Mouse (Mus musculus): ENCODE data around the gene Hist1h1a. TPM values are rescaled to one million over a fixed set of nuclear protein-coding genes. Genes with fewer than 3 reads are reported as not detected.
"Not testable (repeated sequence)": the region's sequence is repeated elsewhere in the genome, so short reads cannot be mapped to it uniquely, and the experiment has no call there.

Hist1h1a gene
- polyA plus RNA-seq, 1 experiment from 2014 or later = 0.99 TPM

DNA sequence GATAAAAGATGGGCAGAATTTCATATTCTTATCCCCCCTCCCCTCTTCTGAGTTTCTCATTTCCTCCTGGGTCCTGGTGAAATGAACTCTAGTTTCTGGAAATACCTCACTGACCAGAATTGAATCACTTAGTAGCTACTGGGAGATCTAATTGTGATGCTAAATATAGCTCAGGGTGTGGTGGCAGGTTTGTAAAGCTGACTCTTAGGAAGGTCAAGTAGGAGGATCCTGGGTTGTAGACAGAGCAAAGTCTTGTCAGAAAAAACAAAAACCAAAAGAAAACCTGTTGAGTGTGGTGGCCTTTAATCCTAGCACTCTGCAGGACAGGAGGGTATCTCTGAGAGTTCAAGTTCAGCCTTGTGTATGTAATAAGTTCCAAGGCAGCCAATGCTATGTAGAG is 21.5 kb upstream of the Hist1h1a start:
- Histone ChIP-seq H3K4me3 (ENCODE audit: low read length) (no peak overlapping the region), H3K36me3 (ENCODE audit: control insufficient read depth, insufficient read depth, low read length) (no peaks in the 10 kb centered on the region), H3K27me3 (replicated peaks; ENCODE audit: control insufficient read depth, insufficient read depth, low read length) (no peaks in the 10 kb centered on the region), H3K4me2 (ENCODE audit: low read depth, low read length) (no peak overlapping the region), H3K4me1 (ENCODE audit: control insufficient read depth, insufficient read depth, low read length) (peaks cover 6% of the 10 kb centered on the region), H3K27ac (ENCODE audit: low read length) (peak overlapping the region; percentile 45; the same call in 1 of the 2 replicates), H3K9me3 (ENCODE audit: control insufficient read depth, low read length) (no peaks in the 10 kb centered on the region), H3K9ac (ENCODE audit: low read depth, low read length) (no peak overlapping the region; the same call in 1 of the 2 replicates)
- no peak for ATAC-seq

DNA sequence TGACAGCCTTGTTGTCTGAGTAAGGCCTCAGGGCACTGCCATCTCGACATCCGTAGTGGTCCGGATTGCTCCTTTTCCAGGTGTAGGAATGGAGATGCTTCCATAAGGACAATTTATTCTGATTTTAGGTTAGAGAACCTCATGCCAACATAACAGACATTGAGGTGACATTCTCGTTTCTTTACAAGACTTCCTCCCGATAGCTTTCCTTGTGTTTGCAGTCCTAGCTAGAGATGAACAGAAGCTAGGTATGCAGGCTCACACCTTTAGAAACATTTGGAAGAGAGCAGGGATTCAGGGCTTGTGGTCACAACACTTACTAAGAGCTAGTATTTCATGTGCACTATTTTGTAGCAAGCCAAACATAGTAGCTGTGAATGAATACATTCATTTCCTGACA is 20.3 kb upstream of the Hist1h1a start:
- Histone ChIP-seq H3K27me3 (replicated peaks; ENCODE audit: control insufficient read depth, insufficient read depth, low read length) (no peaks in the 10 kb centered on the region), H3K4me1 (ENCODE audit: control insufficient read depth, insufficient read depth, low read length) (peaks cover 9% of the 10 kb centered on the region), H3K36me3 (ENCODE audit: control insufficient read depth, insufficient read depth, low read length) (no peaks in the 10 kb centered on the region), H3K9me3 (ENCODE audit: control insufficient read depth, low read length) (no peaks in the 10 kb centered on the region), H3K9ac (ENCODE audit: low read depth, low read length) (no peak overlapping the region), H3K27ac (ENCODE audit: low read length) (no peak overlapping the region), H3K4me3 (ENCODE audit: low read length) (no peak overlapping the region), H3K4me2 (ENCODE audit: low read depth, low read length) (no peak overlapping the region)
- WGBS = 79% methylated on average over 5 of the region's 5 CpGs
- no peak for ATAC-seq

DNA sequence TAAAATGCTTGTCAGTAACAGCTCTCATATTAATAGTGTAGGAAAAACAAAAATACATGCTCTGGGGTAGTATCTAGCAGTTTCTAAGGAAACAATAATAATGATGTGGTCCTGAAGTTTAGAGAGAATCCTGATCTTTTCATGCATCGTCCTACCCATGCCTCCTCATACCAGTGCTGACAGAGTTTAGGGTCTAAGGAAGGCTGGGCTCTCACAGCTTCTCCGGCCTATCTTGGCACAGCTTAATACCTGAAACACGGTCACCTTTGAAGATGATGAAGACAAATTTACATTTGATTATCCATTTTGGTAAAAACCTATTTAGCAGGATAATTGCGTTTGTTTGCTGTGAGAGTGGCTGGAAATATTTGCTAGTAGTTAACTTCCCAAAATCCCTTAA is 19.5 kb upstream of the Hist1h1a start:
- Histone ChIP-seq H3K4me1 (ENCODE audit: control insufficient read depth, insufficient read depth, low read length) (peaks cover 9% of the 10 kb centered on the region), H3K9ac (ENCODE audit: low read depth, low read length) (no peak overlapping the region), H3K27ac (ENCODE audit: low read length) (peak overlapping the region; percentile 26; the same call in 1 of the 2 replicates), H3K9me3 (ENCODE audit: control insufficient read depth, low read length) (no peaks in the 10 kb centered on the region), H3K4me3 (ENCODE audit: low read length) (0 out of 2 replicates have a peak overlapping the region, but pooled peaks have one; percentile 1), H3K36me3 (ENCODE audit: control insufficient read depth, insufficient read depth, low read length) (no peaks in the 10 kb centered on the region), H3K27me3 (replicated peaks; ENCODE audit: control insufficient read depth, insufficient read depth, low read length) (no peaks in the 10 kb centered on the region), H3K4me2 (ENCODE audit: low read depth, low read length) (peak overlapping the region; percentile 45; the same call in 1 of the 2 replicates)
- WGBS = 36% methylated on average over 4 of the region's 4 CpGs
- no peak for ATAC-seq

DNA sequence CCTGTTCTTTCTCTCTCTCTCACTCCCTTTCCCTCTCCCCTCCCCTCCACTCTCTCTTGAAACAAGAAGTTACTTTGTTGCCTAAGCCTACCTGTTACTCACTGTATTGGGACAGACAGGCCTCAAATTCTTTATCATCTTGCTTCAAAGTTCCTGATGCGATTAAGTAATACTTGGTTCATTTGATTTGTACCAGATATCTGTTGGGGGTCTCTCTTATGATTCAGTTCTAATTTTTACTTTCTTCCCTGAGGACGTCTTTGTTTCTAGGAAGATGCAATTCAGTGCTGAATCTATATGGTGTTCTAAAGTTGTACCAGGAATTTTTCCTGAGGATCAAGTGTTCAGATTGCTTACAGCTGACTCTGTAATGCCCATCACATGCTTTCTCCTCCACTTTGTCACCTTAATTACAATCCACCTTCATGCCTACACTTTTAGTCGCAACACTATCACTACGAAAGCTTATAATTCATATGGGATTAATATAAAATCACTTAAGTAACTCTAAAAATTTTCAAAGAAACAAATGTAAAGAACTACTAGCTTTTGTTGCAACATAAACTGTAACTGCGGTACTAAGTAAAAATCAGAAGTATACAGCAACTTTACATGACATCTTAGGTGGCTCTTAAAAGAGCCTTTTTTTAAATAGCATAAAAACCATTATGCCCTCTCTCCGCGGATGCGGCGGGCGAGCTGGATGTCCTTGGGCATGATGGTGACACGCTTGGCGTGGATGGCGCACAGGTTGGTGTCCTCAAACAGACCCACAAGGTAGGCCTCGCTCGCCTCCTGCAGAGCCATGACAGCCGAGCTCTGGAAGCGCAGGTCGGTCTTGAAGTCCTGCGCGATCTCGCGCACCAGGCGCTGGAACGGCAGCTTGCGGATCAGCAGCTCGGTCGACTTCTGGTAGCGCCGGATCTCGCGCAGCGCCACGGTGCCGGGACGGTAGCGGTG is 18.8 kb upstream of the Hist1h1a start:
- H3K36me3 ChIP-seq (ENCODE audit: control insufficient read depth, insufficient read depth, low read length) = no peaks in the 10 kb centered on the region
- H3K27ac ChIP-seq (ENCODE audit: low read length) = peak overlapping the region; percentile 75
- no peaks in the 10 kb centered on the region for H3K9me3 ChIP-seq (ENCODE audit: control insufficient read depth, low read length)
- H3K27me3 ChIP-seq (replicated peaks; ENCODE audit: control insufficient read depth, insufficient read depth, low read length) = no peaks in the 10 kb centered on the region
- H3K9ac ChIP-seq (ENCODE audit: low read depth, low read length) = peak overlapping the region; percentile 60
- ATAC-seq = no peak
- peak overlapping the region; percentile 48 for H3K4me2 ChIP-seq (ENCODE audit: low read depth, low read length)
- peak overlapping the region; percentile 45 for H3K4me3 ChIP-seq (ENCODE audit: low read length)
- WGBS = 2% methylated on average over 17 of the region's 36 CpGs
- H3K4me1 ChIP-seq (ENCODE audit: control insufficient read depth, insufficient read depth, low read length) = peaks cover 9% of the 10 kb centered on the region

DNA sequence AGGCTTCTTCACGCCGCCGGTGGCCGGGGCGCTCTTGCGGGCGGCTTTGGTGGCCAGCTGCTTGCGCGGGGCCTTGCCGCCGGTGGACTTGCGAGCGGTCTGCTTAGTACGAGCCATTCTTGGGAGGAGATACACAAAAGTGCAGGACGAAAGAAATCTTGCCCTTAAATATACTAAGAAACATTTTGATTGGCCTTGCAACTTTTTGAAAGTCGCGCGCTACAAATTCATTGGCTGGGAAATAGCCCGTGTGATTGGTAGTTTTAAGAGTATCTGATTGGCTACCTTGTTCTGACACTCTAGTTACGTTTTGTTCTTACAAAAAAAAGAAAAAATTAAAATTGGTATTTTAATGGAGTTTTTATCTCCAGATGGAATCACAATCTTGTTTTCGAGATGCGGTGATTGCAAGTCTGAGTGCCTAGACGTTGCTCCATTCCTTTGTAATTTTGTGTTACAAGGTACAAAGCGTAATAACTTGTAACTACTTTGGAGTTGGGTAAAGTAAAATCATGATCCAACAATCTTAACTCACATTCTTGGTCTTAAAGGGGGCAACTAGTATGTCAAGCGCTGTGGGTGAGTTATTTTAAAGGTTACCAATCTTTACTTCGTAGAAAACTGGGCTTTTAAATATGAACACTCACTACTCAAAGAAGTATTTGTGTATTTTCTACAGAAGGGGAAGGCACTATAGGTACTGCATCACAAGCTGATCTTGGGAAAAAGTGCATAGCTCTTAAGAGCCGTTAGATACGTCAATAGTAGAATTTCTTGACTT is 17.9 kb upstream of the Hist1h1a start, which contains the start of gene Hist1h3c:
TSS of gene Hist1h3c (minus strand) at position 222 of the 781 bp plus-strand sequence.
- H3K9me3 ChIP-seq (ENCODE audit: control insufficient read depth, low read length) = no peaks in the 10 kb centered on the region
- H3K9ac ChIP-seq (ENCODE audit: low read depth, low read length) = peak within 1 kb of the TSS; percentile 75
- WGBS = under 1% methylated on average over 23 of the region's 28 CpGs
- peak within 1 kb of the TSS; percentile 100 for H3K27ac ChIP-seq (ENCODE audit: low read length)
- peaks cover 9% of the 10 kb centered on the region for H3K4me1 ChIP-seq (ENCODE audit: control insufficient read depth, insufficient read depth, low read length)
- ATAC-seq = peak; percentile 65
- no peaks in the 10 kb centered on the region for H3K36me3 ChIP-seq (ENCODE audit: control insufficient read depth, insufficient read depth, low read length)
- H3K4me3 ChIP-seq (ENCODE audit: low read length) = peak within 1 kb of the TSS; percentile 48
- peak within 1 kb of the TSS; percentile 58 for H3K4me2 ChIP-seq (ENCODE audit: low read depth, low read length)
- no peaks in the 10 kb centered on the region for H3K27me3 ChIP-seq (replicated peaks; ENCODE audit: control insufficient read depth, insufficient read depth, low read length)

DNA sequence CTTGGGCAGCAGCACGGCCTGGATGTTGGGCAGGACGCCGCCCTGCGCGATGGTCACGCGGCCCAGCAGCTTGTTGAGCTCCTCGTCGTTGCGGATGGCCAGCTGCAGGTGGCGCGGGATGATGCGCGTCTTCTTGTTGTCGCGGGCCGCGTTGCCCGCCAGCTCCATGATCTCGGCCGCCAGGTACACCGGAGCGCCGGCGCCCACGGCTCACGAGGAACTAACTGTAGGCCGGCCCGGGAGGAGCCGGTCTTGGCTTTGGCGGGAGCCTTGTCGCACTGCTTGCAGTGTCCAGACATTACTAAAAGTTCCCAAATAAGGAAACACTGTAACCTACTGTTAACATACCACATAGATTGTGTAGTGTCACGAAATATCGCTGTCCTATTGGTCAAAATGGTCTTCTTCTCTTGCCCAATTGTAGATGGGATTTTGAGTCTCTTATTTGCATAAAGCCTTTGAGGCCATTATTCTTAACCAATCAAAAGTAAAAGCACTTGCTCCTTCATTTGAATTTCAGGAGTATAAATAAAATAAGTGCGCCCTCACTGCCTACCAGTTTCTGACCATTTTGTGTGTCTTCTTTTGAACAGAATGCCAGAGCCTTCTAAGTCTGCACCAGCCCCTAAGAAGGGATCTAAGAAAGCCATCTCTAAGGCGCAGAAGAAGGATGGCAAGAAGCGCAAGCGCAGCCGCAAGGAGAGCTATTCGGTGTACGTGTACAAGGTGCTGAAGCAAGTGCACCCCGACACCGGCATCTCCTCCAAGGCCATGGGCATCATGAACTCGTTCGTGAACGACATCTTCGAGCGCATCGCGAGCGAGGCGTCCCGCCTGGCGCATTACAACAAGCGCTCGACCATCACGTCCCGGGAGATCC is 17.0 kb upstream of the Hist1h1a start, which contains the start of gene Hist1h2bb:
TSS of gene Hist1h2bb (plus strand) at position 534 of the 880 bp plus-strand sequence.
- H3K36me3 ChIP-seq (ENCODE audit: control insufficient read depth, insufficient read depth, low read length); H3K27me3 ChIP-seq (replicated peaks; ENCODE audit: control insufficient read depth, insufficient read depth, low read length); H3K4me1 ChIP-seq (ENCODE audit: control insufficient read depth, insufficient read depth, low read length); H3K9me3 ChIP-seq (ENCODE audit: control insufficient read depth, low read length): not testable (repeated sequence)
- Histone ChIP-seq H3K27ac (ENCODE audit: low read length) (peak within 1 kb of the TSS; percentile 100), H3K4me2 (ENCODE audit: low read depth, low read length) (peak within 1 kb of the TSS; percentile 58), H3K4me3 (ENCODE audit: low read length) (peak within 1 kb of the TSS; percentile 48), H3K9ac (ENCODE audit: low read depth, low read length) (peak within 1 kb of the TSS; percentile 75)
- 0% methylated on average over 36 of the region's 58 CpGs for WGBS
- ATAC-seq = peak; percentile 90

DNA sequence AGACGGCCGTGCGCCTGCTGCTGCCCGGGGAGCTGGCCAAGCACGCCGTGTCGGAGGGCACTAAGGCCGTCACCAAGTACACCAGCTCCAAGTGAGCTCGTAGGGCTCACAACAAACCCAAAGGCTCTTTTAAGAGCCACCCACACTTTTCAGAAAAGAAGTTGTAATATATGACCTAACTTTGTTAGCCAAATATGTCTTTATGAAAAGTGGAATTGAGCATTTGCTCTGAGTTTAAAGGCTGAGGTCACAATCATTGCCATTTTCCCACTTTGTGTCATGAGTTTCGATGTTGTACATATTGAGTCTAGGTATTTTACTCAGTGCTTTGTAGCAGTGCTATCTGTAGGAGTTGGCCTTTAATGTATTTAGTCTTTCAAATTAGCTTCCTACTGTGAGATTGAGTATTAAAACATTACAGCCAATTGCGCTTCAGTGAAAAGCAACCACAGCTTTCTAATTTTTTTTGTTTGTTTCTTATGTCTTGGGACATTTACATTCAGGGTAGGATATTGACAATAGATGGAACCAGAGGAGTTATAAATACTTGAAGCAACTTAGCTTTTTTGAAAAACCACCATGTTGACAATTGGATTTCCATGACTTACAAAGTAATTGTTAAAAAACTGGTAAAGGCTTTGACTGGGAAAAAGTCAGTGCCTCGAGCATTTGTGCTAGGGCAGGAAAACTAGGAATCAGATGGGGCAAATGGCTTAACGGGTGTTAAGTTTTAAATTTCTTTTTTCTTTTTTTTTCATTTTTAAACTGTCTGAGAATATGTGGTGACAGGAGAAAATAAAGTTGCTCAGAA is 16.2 kb upstream of the Hist1h1a start:
- Histone ChIP-seq H3K4me1 (ENCODE audit: control insufficient read depth, insufficient read depth, low read length) (peaks cover 7% of the 10 kb centered on the region), H3K36me3 (ENCODE audit: control insufficient read depth, insufficient read depth, low read length) (no peaks in the 10 kb centered on the region), H3K27me3 (replicated peaks; ENCODE audit: control insufficient read depth, insufficient read depth, low read length) (no peaks in the 10 kb centered on the region), H3K9me3 (ENCODE audit: control insufficient read depth, low read length) (no peaks in the 10 kb centered on the region), H3K9ac (ENCODE audit: low read depth, low read length) (peak overlapping the region; percentile 63), H3K4me2 (ENCODE audit: low read depth, low read length) (peak overlapping the region; percentile 54), H3K4me3 (ENCODE audit: low read length) (peak overlapping the region; percentile 37), H3K27ac (ENCODE audit: low read length) (peak overlapping the region; percentile 100)
- ATAC-seq = peak; percentile 16; the same call in 1 of the 2 replicates
- WGBS = 6% methylated on average over 9 of the region's 13 CpGs

DNA sequence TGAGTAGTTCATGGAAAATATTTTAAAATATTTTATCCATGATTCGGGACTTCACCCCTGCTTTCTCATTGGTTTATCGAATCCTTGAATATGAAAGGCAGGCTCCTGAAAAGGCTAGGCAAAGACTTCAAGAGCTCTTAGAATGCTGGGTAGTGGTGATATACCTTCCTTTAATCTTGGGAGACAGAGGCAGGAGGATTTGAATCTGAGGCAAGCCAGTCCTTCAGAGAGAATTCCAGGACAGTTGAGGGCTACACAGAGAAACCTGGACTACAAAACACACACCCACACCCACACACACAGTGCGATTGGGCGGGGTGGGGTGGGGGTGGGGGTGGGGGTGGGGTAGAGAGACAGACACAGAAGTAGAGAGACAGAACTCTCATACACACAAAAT is 15.6 kb upstream of the Hist1h1a start:
- no peak for ATAC-seq
- Histone ChIP-seq H3K9ac (ENCODE audit: low read depth, low read length) (peak overlapping the region; percentile 36; the same call in 1 of the 2 replicates), H3K36me3 (ENCODE audit: control insufficient read depth, insufficient read depth, low read length) (no peaks in the 10 kb centered on the region), H3K9me3 (ENCODE audit: control insufficient read depth, low read length) (no peaks in the 10 kb centered on the region), H3K4me3 (ENCODE audit: low read length) (no peak overlapping the region), H3K4me1 (ENCODE audit: control insufficient read depth, insufficient read depth, low read length) (peaks cover 7% of the 10 kb centered on the region), H3K27me3 (replicated peaks; ENCODE audit: control insufficient read depth, insufficient read depth, low read length) (no peaks in the 10 kb centered on the region), H3K4me2 (ENCODE audit: low read depth, low read length) (peak overlapping the region; percentile 26; the same call in 1 of the 2 replicates), H3K27ac (ENCODE audit: low read length) (peak overlapping the region; percentile 100)
- WGBS = 4% methylated on average over 4 of the region's 4 CpGs

Measured in intestine, embryonic 16.5 days (tissue).